Mouse (Mus musculus) limb, embryonic 13.5 days (tissue): ENCODE measurements around the gene Nfrkb. TPM values are rescaled to one million over a fixed set of nuclear protein-coding genes. Genes with fewer than 3 reads are reported as not detected.

ENCODE experiments used
- ATAC-seq: fragments of 200-750 bp; cut with Nextera tagmentation; 2 replicates; pipeline ENCODE4 v1.8.0; 2017; ENCODE audit warnings: low read depth, moderate number of reproducible peaks, moderate TSS enrichment; ENCODE audit not compliant: low FRiP score
- H3K27ac ChIP-seq: fragments of 300-500 bp; sonication (generic); 2 replicates; pipeline ENCODE4 v1.5.1; 2015; ENCODE audit warnings: inconsistent platforms, mild to moderate bottlenecking, moderate library complexity
- H3K27me3 ChIP-seq: fragments of 300-500 bp; sonication (generic); 2 replicates; pipeline ENCODE4 v1.6.1; 2015; ENCODE audit warnings: mild to moderate bottlenecking, inconsistent platforms
- H3K36me3 ChIP-seq: fragments of 300-500 bp; sonication (generic); 2 replicates; pipeline ENCODE4 v1.6.1; 2015; ENCODE audit warnings: inconsistent platforms, mild to moderate bottlenecking, moderate library complexity
- H3K4me1 ChIP-seq: fragments of 300-500 bp; sonication (generic); 2 replicates; pipeline ENCODE4 v1.6.1; 2015; ENCODE audit warnings: inconsistent platforms
- H3K4me2 ChIP-seq: fragments of 300-500 bp; sonication (generic); replicated peaks from 2 replicates; pipeline ENCODE4 v1.6.1; 2015; ENCODE audit warnings: inconsistent platforms, mild to moderate bottlenecking, moderate library complexity
- H3K4me3 ChIP-seq: fragments of 300-500 bp; sonication (generic); 2 replicates; pipeline ENCODE4 v1.5.1; 2015; ENCODE audit warnings: moderate library complexity, mild to moderate bottlenecking, inconsistent platforms
- H3K9ac ChIP-seq: fragments of 300-500 bp; sonication (generic); 2 replicates; pipeline ENCODE4 v1.6.1; 2015; ENCODE audit warnings: mild to moderate bottlenecking, inconsistent platforms
- H3K9me3 ChIP-seq: fragments of 300-500 bp; sonication (generic); 2 replicates; pipeline ENCODE4 v1.6.1; 2016; ENCODE audit warnings: inconsistent platforms
- WGBS: fragments of 180-500 bp; shearing (Covaris S2); methylation state at CpG from one replicate; pipeline ENCODE4 v1.1.7; 2015; 5-methylcytosine and 5-hydroxymethylcytosine counted together
- polyA plus RNA-seq: library from polyadenylated mRNA; unstranded; fragments of >200 nt; fragmentation: Nextera tagmentation; extraction: Ambion mirVana; gene quantifications from 2 replicates; pipeline ENCODE4 v1.2.1, GENCODE M21; 2015

Nfrkb gene
- polyA plus RNA-seq, 1 experiment from 2014 or later, result 29.0 TPM

DNA sequence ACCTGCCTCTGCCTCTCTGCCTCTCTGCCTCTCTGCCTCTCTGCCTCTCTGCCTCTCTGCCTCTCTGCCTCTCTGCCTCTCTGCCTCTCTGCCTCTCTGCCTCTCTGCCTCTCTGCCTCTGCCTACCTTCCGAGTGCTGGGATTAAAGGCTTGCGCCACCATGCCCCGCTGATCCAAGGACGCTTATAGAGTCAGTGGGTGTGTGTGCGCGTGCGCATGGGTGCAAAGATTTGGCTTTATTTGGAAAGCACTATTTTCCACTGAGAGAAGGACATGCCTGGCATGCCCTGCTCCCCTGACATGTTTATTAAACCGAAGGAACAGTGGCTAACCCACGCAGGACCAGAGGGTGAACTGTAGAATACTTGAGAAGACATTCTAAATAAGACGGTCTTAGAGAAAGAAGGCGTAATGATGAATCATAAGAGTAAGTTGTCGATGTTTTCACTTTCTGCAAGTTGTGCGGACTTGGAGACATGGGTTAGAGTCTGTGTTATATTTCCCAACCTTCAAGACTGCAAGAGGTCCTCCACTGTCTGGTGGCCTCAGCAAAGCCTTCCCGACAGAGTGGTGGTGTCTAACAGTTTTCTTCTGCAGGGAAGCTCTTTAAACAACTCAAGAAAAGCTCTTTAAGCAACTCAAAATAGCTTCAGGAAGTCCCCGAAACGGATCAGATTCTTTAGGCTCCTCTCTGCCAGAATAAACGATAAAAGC, 1.0 kb upstream of the Nfrkb start:
- no peak for ATAC-seq
- Histone ChIP-seq H3K4me2 (peak overlapping the region; percentile 76), H3K4me3 (no peak overlapping the region), H3K27me3 (no peaks in the 10 kb centered on the region), H3K4me1 (peaks cover 16% of the 10 kb centered on the region), H3K9ac (no peak overlapping the region), H3K36me3 (peaks cover 10% of the 10 kb centered on the region), H3K9me3 (no peaks in the 10 kb centered on the region), H3K27ac (no peak overlapping the region)
- WGBS, result 87% methylated on average over 17 of the region's 17 CpGs

- Histone ChIP-seq H3K9me3 (no peaks in the 10 kb centered on the region), H3K4me2 (peak overlapping the region; percentile 76), H3K36me3 (peaks cover 16% of the 10 kb centered on the region), H3K4me1 (peaks cover 16% of the 10 kb centered on the region), H3K27me3 (no peaks in the 10 kb centered on the region), H3K4me3 (peak overlapping the region; percentile 83), H3K9ac (peak overlapping the region; percentile 83), H3K27ac (no peak overlapping the region)
- 29% methylated on average over 4 of the region's 4 CpGs for WGBS
- ATAC-seq, result peak; percentile 46; the same call in 1 of the 2 replicates
These were observed 507 bp upstream of the Nfrkb start for GRCm38 (mm10) chr9:31385500-31385869.

DNA sequence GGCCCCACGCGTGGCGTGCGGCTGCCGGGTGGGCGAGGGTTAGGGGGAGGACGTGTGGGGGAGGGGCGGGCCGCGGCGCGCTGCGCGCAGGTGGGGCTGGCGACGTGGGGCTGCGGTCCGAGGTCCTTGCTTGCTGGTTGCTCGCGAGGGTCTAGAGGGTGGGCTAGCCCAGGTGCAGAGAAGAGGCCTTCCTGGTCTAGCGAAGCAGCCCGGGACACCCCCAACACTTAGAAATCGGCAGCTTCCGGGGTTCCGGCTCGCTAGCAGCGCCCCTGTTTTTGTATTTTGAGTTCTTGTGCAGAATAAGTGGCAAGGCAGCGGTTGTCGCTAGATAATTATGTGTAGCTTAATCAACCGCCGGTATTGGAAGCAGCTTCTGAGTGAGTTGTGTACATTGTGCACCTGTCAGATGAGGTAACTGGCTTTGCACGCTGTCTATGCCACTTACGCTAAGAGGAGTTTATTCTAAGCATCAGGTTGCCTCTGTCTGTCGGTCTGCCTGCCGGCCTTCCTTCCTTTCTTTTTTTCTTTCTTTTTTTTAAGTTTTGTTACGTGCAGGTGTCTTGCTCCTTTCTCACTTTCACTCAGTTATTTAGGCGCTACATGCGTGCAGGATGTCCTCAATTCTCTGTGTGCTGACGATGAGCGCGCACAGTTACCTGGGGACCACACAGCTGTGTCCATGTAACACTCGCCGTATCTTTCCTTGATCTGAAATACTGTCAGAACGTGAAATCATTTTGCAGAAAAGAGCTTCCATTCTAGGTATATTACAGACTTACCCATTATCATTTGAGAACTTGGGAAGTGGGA, 582 bp downstream of the Nfrkb start:
- Histone ChIP-seq H3K27ac (peak overlapping the region; percentile 33; the same call in 1 of the 2 replicates), H3K4me1 (peaks cover 16% of the 10 kb centered on the region), H3K9me3 (no peaks in the 10 kb centered on the region), H3K27me3 (no peaks in the 10 kb centered on the region), H3K36me3 (peaks cover 27% of the 10 kb centered on the region), H3K4me3 (peak overlapping the region; percentile 83), H3K9ac (peak overlapping the region; percentile 83), H3K4me2 (peak overlapping the region; percentile 76)
- peak; percentile 84 for ATAC-seq
- WGBS, result 11% methylated on average over 44 of the region's 44 CpGs

DNA sequence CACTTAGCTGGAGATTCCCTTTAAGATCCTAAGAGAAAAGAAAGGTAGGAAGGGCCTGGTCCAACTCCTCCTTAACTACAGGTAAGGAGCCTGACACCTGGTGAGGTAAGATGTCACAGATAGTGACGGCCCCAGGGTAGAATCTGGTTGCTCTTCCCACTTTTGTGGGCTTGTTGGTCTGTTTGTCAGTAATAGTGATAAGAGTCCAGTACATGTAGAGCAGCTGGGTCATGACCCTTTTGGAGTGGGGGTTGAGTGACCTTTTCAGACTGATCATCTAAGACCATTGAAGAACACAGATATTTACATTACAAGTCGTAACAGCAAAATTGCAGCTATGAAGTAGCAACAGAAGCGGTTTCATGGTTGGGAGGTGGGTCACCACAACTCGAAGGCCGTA, 1.2 kb downstream of the Nfrkb start:
- ATAC-seq, result no peak
- Histone ChIP-seq H3K9ac (peak overlapping the region; percentile 83; the same call in 1 of the 2 replicates), H3K4me3 (peak overlapping the region; percentile 83), H3K27ac (no peak overlapping the region), H3K27me3 (no peaks in the 10 kb centered on the region), H3K9me3 (no peaks in the 10 kb centered on the region), H3K4me2 (peak overlapping the region; percentile 76), H3K4me1 (peaks cover 16% of the 10 kb centered on the region), H3K36me3 (peaks cover 33% of the 10 kb centered on the region)
- WGBS, result 88% methylated on average over 5 of the region's 5 CpGs

DNA sequence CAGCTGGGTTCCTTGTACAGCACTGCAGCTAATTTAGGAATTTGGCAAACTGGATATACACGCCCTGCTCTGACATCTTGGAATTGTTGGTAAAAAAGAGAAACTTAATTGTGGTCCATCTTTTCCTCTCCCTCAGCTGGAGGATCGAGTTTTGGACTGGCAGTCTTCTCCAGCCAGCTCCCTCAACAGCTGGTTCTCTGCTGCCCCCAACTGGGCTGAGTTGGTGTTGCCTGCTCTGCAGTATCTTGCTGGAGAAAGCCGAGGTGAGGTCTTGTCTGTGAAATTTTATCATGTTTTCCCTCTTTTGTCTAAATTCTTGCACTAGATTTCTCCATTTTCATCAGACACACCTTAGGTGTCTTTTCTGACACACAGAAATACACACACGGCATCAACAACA, 14.4 kb downstream of the Nfrkb start:
- H3K4me2 ChIP-seq, result no peak overlapping the region
- 51% methylated on average over 4 of the region's 4 CpGs for WGBS
- no peak overlapping the region for H3K9ac ChIP-seq
- H3K36me3 ChIP-seq, result peaks cover 94% of the 10 kb centered on the region
- H3K4me1 ChIP-seq, result no peaks in the 10 kb centered on the region
- no peak overlapping the region for H3K27ac ChIP-seq
- H3K4me3 ChIP-seq, result no peak overlapping the region
- no peaks in the 10 kb centered on the region for H3K9me3 ChIP-seq
- no peaks in the 10 kb centered on the region for H3K27me3 ChIP-seq
- ATAC-seq, result no peak

DNA sequence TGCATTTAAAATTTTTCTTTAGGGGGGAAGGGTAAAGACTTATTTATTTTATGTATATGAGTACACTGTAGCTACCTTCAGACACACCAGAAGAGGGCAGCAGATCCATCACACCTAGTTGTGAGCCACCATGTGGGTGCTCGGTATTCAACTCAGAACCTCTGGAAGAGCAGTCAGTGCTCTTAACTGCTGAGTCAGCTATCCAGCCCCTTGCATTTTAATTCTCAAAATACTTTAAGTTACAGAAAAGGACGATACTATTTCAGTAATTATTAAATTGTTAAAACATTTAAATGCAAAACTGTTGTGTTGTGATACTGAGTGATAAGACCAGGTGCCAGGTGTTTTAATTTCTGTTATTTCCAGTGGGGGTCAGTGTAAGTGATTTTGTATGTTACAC, 18.3 kb downstream of the Nfrkb start:
- H3K9me3 ChIP-seq, result no peaks in the 10 kb centered on the region
- H3K4me2 ChIP-seq, result no peak overlapping the region
- H3K27ac ChIP-seq, result no peak overlapping the region
- H3K9ac ChIP-seq, result no peak overlapping the region
- ATAC-seq, result no peak
- WGBS, result 90% methylated on average over 2 of the region's 2 CpGs
- H3K36me3 ChIP-seq, result peaks cover 92% of the 10 kb centered on the region
- H3K4me1 ChIP-seq, result no peaks in the 10 kb centered on the region
- H3K4me3 ChIP-seq, result no peak overlapping the region
- H3K27me3 ChIP-seq, result no peaks in the 10 kb centered on the region

DNA sequence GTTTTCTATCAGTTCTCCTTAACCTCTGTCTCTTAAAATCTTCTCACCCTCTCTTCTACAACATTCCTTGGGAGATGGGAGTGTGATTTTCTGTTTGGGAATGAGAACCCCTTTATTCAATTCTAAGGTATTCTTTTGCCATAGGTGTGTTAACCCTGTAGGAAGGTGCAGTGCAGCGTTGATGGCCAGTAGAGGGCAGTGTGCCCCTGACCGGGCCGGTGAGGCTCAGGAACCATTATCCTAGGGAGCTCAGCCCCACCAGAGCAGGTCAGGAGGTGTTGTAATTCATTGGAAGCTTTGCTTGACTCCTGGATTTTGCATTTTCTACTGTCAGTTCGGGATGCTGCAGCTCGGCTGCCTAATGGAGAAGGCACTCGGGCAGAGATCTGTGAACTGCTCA, 19.2 kb downstream of the Nfrkb start:
- H3K27ac ChIP-seq, result no peak overlapping the region
- H3K4me1 ChIP-seq, result no peaks in the 10 kb centered on the region
- no peak for ATAC-seq
- no peak overlapping the region for H3K4me2 ChIP-seq
- no peaks in the 10 kb centered on the region for H3K27me3 ChIP-seq
- no peak overlapping the region for H3K9ac ChIP-seq
- H3K4me3 ChIP-seq, result no peak overlapping the region
- WGBS, result 65% methylated on average over 6 of the region's 6 CpGs
- no peaks in the 10 kb centered on the region for H3K9me3 ChIP-seq
- peaks cover 92% of the 10 kb centered on the region for H3K36me3 ChIP-seq

DNA sequence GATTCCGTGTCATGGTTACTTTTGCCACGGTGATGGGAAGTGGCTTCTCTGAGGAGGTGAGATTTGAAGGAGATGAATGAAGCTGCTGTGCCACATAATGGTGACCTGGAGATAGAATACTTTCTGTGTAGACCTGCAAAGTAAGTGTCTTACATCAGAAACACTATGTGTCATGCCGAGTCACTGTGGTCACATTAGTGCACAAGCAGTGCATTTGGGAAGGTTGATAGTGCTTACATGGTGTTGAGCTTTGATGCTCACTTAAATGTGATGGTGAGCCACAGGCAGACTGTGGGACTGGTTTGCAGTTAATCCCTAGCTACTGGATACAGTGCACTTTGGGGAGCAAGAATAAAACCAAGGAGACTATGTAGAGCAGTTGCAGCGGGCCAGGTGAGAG, 26.2 kb downstream of the Nfrkb start:
- no peak for ATAC-seq
- WGBS, result 93% methylated on average over 4 of the region's 4 CpGs
- H3K36me3 ChIP-seq, result peaks cover 94% of the 10 kb centered on the region

GRCm38 (mm10) chr9:31418821-31419220, 32.8 kb downstream of the Nfrkb start:
- no peak overlapping the region for H3K4me2 ChIP-seq
- no peaks in the 10 kb centered on the region for H3K4me1 ChIP-seq
- no peak overlapping the region for H3K27ac ChIP-seq
- no peak for ATAC-seq
- H3K9me3 ChIP-seq, result no peaks in the 10 kb centered on the region
- no peak overlapping the region for H3K4me3 ChIP-seq
- H3K27me3 ChIP-seq, result no peaks in the 10 kb centered on the region
- no peak overlapping the region for H3K9ac ChIP-seq
- peaks cover 85% of the 10 kb centered on the region for H3K36me3 ChIP-seq
- WGBS, result 100% methylated on average over 1 of the region's 1 CpGs

More for the DNA sequence above, 26.2 kb downstream of the Nfrkb start:
- Histone ChIP-seq H3K4me3 (no peak overlapping the region), H3K9ac (no peak overlapping the region), H3K27me3 (no peaks in the 10 kb centered on the region), H3K9me3 (no peaks in the 10 kb centered on the region), H3K27ac (no peak overlapping the region), H3K4me1 (no peaks in the 10 kb centered on the region), H3K4me2 (no peak overlapping the region)

GRCm38 (mm10) chr9:31422143-31422542, 36.2 kb downstream of the Nfrkb start:
- H3K27ac ChIP-seq, result no peak overlapping the region
- H3K4me3 ChIP-seq, result no peak overlapping the region
- no peaks in the 10 kb centered on the region for H3K9me3 ChIP-seq
- 82% methylated on average over 5 of the region's 5 CpGs for WGBS
- H3K36me3 ChIP-seq, result peaks cover 61% of the 10 kb centered on the region
- no peak overlapping the region for H3K4me2 ChIP-seq
- no peaks in the 10 kb centered on the region for H3K4me1 ChIP-seq
- no peaks in the 10 kb centered on the region for H3K27me3 ChIP-seq
- no peak overlapping the region for H3K9ac ChIP-seq
- ATAC-seq, result no peak

GRCm38 (mm10) chr9:31428971-31429370, 43.0 kb downstream of the Nfrkb start:
- no peaks in the 10 kb centered on the region for H3K27me3 ChIP-seq
- H3K9me3 ChIP-seq, result no peaks in the 10 kb centered on the region
- 76% methylated on average over 7 of the region's 7 CpGs for WGBS
- no peak for ATAC-seq
- H3K36me3 ChIP-seq, result peaks cover 5% of the 10 kb centered on the region
- H3K4me2 ChIP-seq, result no peak overlapping the region
- no peak overlapping the region for H3K4me3 ChIP-seq
- H3K4me1 ChIP-seq, result no peaks in the 10 kb centered on the region
- H3K27ac ChIP-seq, result no peak overlapping the region
- H3K9ac ChIP-seq, result no peak overlapping the region

GRCm38 (mm10) chr9:31430011-31430410, 44.0 kb downstream of the Nfrkb start:
- no peak overlapping the region for H3K4me3 ChIP-seq
- H3K9me3 ChIP-seq, result no peaks in the 10 kb centered on the region
- H3K27me3 ChIP-seq, result no peaks in the 10 kb centered on the region
- no peak overlapping the region for H3K27ac ChIP-seq
- no peak for ATAC-seq
- WGBS, result 78% methylated on average over 9 of the region's 9 CpGs
- H3K36me3 ChIP-seq, result no peaks in the 10 kb centered on the region
- H3K4me2 ChIP-seq, result no peak overlapping the region
- H3K9ac ChIP-seq, result no peak overlapping the region
- no peaks in the 10 kb centered on the region for H3K4me1 ChIP-seq
